Mouse (Mus musculus): ENCODE measurements around the gene Ormdl3. TPM values are rescaled to one million over a fixed set of nuclear protein-coding genes. Genes with fewer than 3 reads are reported as not detected.

The Ormdl3 gene
- polyA plus RNA-seq, 1 experiment from 2014 or later = 9.6 TPM

- Histone ChIP-seq H3K4me2 (no peak overlapping the region), H3K4me1 (ENCODE audit: control insufficient read depth, insufficient read depth, low read length) (peaks cover 15% of the 10 kb centered on the region), H3K9me3 (replicated peaks; ENCODE audit: control insufficient read depth, low read length) (no peaks in the 10 kb centered on the region), H3K4me3 (ENCODE audit: low read depth, low read length) (no peak overlapping the region), H3K27ac (ENCODE audit: low read depth, low read length) (no peak overlapping the region), H3K9ac (ENCODE audit: low read depth, low read length) (no peak overlapping the region), H3K36me3 (ENCODE audit: control insufficient read depth, insufficient read depth, low read length) (no peaks in the 10 kb centered on the region), H3K27me3 (ENCODE audit: control insufficient read depth, insufficient read depth, low read length) (peaks cover 21% of the 10 kb centered on the region; the same call in 1 of the 2 replicates)
- ATAC-seq (replicated peaks; ENCODE audit: insufficient number of reproducible peaks, low FRiP score, low TSS enrichment) = no peak
- WGBS (ENCODE audit: insufficient replicate concordance) = 70% methylated on average over 10 of the region's 10 CpGs
Measured at GRCm38 (mm10) chr11:98595473-98595872, 8.3 kb upstream of the Ormdl3 start.

- ATAC-seq (replicated peaks; ENCODE audit: insufficient number of reproducible peaks, low FRiP score, low TSS enrichment) = no peak
- Histone ChIP-seq H3K4me2 (no peak overlapping the region), H3K4me1 (ENCODE audit: control insufficient read depth, insufficient read depth, low read length) (peaks cover 15% of the 10 kb centered on the region), H3K36me3 (ENCODE audit: control insufficient read depth, insufficient read depth, low read length) (no peaks in the 10 kb centered on the region), H3K27me3 (ENCODE audit: control insufficient read depth, insufficient read depth, low read length) (peaks cover 20% of the 10 kb centered on the region; the same call in 1 of the 2 replicates), H3K9ac (ENCODE audit: low read depth, low read length) (no peak overlapping the region), H3K27ac (ENCODE audit: low read depth, low read length) (no peak overlapping the region), H3K4me3 (ENCODE audit: low read depth, low read length) (no peak overlapping the region), H3K9me3 (replicated peaks; ENCODE audit: control insufficient read depth, low read length) (no peaks in the 10 kb centered on the region)
- WGBS (ENCODE audit: insufficient replicate concordance) = 76% methylated on average over 6 of the region's 6 CpGs
Measured at GRCm38 (mm10) chr11:98595021-98595420, 7.9 kb upstream of the Ormdl3 start.

- Histone ChIP-seq H3K9me3 (replicated peaks; ENCODE audit: control insufficient read depth, low read length) (no peaks in the 10 kb centered on the region), H3K36me3 (ENCODE audit: control insufficient read depth, insufficient read depth, low read length) (no peaks in the 10 kb centered on the region), H3K4me2 (no peak overlapping the region), H3K27ac (ENCODE audit: low read depth, low read length) (no peak overlapping the region), H3K4me3 (ENCODE audit: low read depth, low read length) (no peak overlapping the region), H3K27me3 (ENCODE audit: control insufficient read depth, insufficient read depth, low read length) (no peaks in the 10 kb centered on the region), H3K4me1 (ENCODE audit: control insufficient read depth, insufficient read depth, low read length) (peaks cover 33% of the 10 kb centered on the region), H3K9ac (ENCODE audit: low read depth, low read length) (no peak overlapping the region)
- ATAC-seq (replicated peaks; ENCODE audit: insufficient number of reproducible peaks, low FRiP score, low TSS enrichment) = no peak
- 78% methylated on average over 19 of the region's 19 CpGs for WGBS (ENCODE audit: insufficient replicate concordance)
Measured at GRCm38 (mm10) chr11:98590548-98591445, 3.6 kb upstream of the Ormdl3 start.

GRCm38 (mm10) chr11:98589306-98589705, 2.1 kb upstream of the Ormdl3 start:
- no peak overlapping the region for H3K4me3 ChIP-seq (ENCODE audit: low read depth, low read length)
- H3K9ac ChIP-seq (ENCODE audit: low read depth, low read length) = peak overlapping the region; percentile 12; the same call in 1 of the 2 replicates
- H3K27ac ChIP-seq (ENCODE audit: low read depth, low read length) = peak overlapping the region; percentile 96
- H3K36me3 ChIP-seq (ENCODE audit: control insufficient read depth, insufficient read depth, low read length) = no peaks in the 10 kb centered on the region
- 69% methylated on average over 8 of the region's 8 CpGs for WGBS (ENCODE audit: insufficient replicate concordance)
- H3K27me3 ChIP-seq (ENCODE audit: control insufficient read depth, insufficient read depth, low read length) = no peaks in the 10 kb centered on the region
- H3K9me3 ChIP-seq (replicated peaks; ENCODE audit: control insufficient read depth, low read length) = no peaks in the 10 kb centered on the region
- no peak for ATAC-seq (replicated peaks; ENCODE audit: insufficient number of reproducible peaks, low FRiP score, low TSS enrichment)
- H3K4me1 ChIP-seq (ENCODE audit: control insufficient read depth, insufficient read depth, low read length) = peaks cover 48% of the 10 kb centered on the region
- H3K4me2 ChIP-seq = peak overlapping the region; percentile 81

- H3K9ac ChIP-seq (ENCODE audit: low read depth, low read length) = peak overlapping the region; percentile 12; the same call in 1 of the 2 replicates
- H3K4me1 ChIP-seq (ENCODE audit: control insufficient read depth, insufficient read depth, low read length) = peaks cover 52% of the 10 kb centered on the region
- peak overlapping the region; percentile 96 for H3K27ac ChIP-seq (ENCODE audit: low read depth, low read length)
- peak overlapping the region; percentile 81 for H3K4me2 ChIP-seq
- 32% methylated on average over 6 of the region's 6 CpGs for WGBS (ENCODE audit: insufficient replicate concordance)
- no peak for ATAC-seq (replicated peaks; ENCODE audit: insufficient number of reproducible peaks, low FRiP score, low TSS enrichment)
- H3K36me3 ChIP-seq (ENCODE audit: control insufficient read depth, insufficient read depth, low read length) = no peaks in the 10 kb centered on the region
- peak overlapping the region; percentile 97 for H3K4me3 ChIP-seq (ENCODE audit: low read depth, low read length)
- H3K27me3 ChIP-seq (ENCODE audit: control insufficient read depth, insufficient read depth, low read length) = no peaks in the 10 kb centered on the region
- no peaks in the 10 kb centered on the region for H3K9me3 ChIP-seq (replicated peaks; ENCODE audit: control insufficient read depth, low read length)
Measured at GRCm38 (mm10) chr11:98588833-98589281, 1.7 kb upstream of the Ormdl3 start.

- Histone ChIP-seq H3K4me3 (ENCODE audit: low read depth, low read length) (peak overlapping the region; percentile 97), H3K9me3 (replicated peaks; ENCODE audit: control insufficient read depth, low read length) (no peaks in the 10 kb centered on the region), H3K36me3 (ENCODE audit: control insufficient read depth, insufficient read depth, low read length) (peaks cover 1% of the 10 kb centered on the region), H3K4me2 (peak overlapping the region; percentile 81), H3K27me3 (ENCODE audit: control insufficient read depth, insufficient read depth, low read length) (no peaks in the 10 kb centered on the region), H3K9ac (ENCODE audit: low read depth, low read length) (peak overlapping the region; percentile 91), H3K4me1 (ENCODE audit: control insufficient read depth, insufficient read depth, low read length) (peaks cover 57% of the 10 kb centered on the region), H3K27ac (ENCODE audit: low read depth, low read length) (peak overlapping the region; percentile 96)
- WGBS (ENCODE audit: insufficient replicate concordance) = 5% methylated on average over 20 of the region's 20 CpGs
- peak; percentile 51 for ATAC-seq (replicated peaks; ENCODE audit: insufficient number of reproducible peaks, low FRiP score, low TSS enrichment)
Measured at GRCm38 (mm10) chr11:98587684-98588546, 747 bp upstream of the Ormdl3 start.

- H3K4me1 ChIP-seq (ENCODE audit: control insufficient read depth, insufficient read depth, low read length) = peaks cover 65% of the 10 kb centered on the region
- no peaks in the 10 kb centered on the region for H3K9me3 ChIP-seq (replicated peaks; ENCODE audit: control insufficient read depth, low read length)
- H3K36me3 ChIP-seq (ENCODE audit: control insufficient read depth, insufficient read depth, low read length) = peaks cover 7% of the 10 kb centered on the region
- H3K4me3 ChIP-seq (ENCODE audit: low read depth, low read length) = peak overlapping the region; percentile 97
- peak overlapping the region; percentile 96 for H3K27ac ChIP-seq (ENCODE audit: low read depth, low read length)
- H3K9ac ChIP-seq (ENCODE audit: low read depth, low read length) = peak overlapping the region; percentile 91
- peak overlapping the region; percentile 81 for H3K4me2 ChIP-seq
- H3K27me3 ChIP-seq (ENCODE audit: control insufficient read depth, insufficient read depth, low read length) = no peaks in the 10 kb centered on the region
- WGBS (ENCODE audit: insufficient replicate concordance) = under 1% methylated on average over 22 of the region's 22 CpGs
- ATAC-seq (replicated peaks; ENCODE audit: insufficient number of reproducible peaks, low FRiP score, low TSS enrichment) = peak; percentile 8; the same call in 1 of the 2 replicates
Measured at GRCm38 (mm10) chr11:98586087-98586891, 879 bp downstream of the Ormdl3 start.

Measured in heart, embryonic 11.5 days (tissue).